Mouse (Mus musculus) bone marrow macrophage, adult 2 months (primary cell): Measurements from ENCODE around the gene Nmu.

Experiments used
- CTCF ChIP-seq: IDR thresholded peaks from 2 replicates; pipeline ENCODE4 v1.5.1; 2012; ENCODE audit warnings: low read depth, mild to moderate bottlenecking, low read length, moderate library complexity
- POLR2A ChIP-seq: IDR thresholded peaks from 2 replicates; pipeline ENCODE4 v1.6.1; 2012; ENCODE audit warnings: mild to moderate bottlenecking, low read depth, low read length, borderline replicate concordance

- TF ChIP-seq CTCF = no peak
- no peak for TF ChIP-seq POLR2A
These were observed 12.1 kb downstream of the Nmu start for GRCm38 (mm10) chr5:76351537-76351936.
